Mouse (Mus musculus): ENCODE results near the gene Rel. TPM values are rescaled to one million over a fixed set of nuclear protein-coding genes. Genes with fewer than 3 reads are reported as not detected.
"Not testable (repeated sequence)": the region's sequence is repeated elsewhere in the genome, so short reads cannot be mapped to it uniquely, and the experiment has no call there.

Rel gene
- total and polyA plus RNA-seq, 2 experiments: 1.3 to 2.3 TPM

DNA sequence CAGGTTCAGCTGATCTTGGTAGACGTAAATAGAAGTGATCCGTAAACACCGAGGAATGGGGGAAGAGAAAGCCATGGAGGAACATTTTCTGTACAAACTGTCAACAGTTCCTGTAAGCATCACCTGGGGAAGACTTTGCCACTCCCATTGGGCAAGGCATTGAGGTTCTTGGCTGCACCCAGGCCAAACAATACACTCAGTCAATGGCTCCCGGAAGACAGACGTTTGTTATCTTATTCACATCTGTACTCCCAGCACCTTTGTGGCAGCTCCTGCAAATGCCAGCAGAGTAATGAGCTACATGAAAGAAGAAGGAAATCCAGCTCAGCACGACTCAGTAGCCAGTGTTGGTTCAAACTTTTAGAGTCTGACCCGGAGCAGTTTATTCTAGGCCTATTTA is 31.1 kb upstream of the Rel start:
- DNase-seq (ENCODE audit: extremely low read depth, low read depth, low spot score): no peak
- no peaks in the 10 kb centered on the region for H3K36me3 ChIP-seq (ENCODE audit: control insufficient read depth, insufficient read depth, low read length)
- no peaks in the 10 kb centered on the region for H3K4me1 ChIP-seq (ENCODE audit: control insufficient read depth, insufficient read depth, low read length)
- H3K79me2 ChIP-seq (ENCODE audit: control insufficient read depth, insufficient read depth, low read length): no peaks in the 10 kb centered on the region
- H3K27ac ChIP-seq (replicated peaks; ENCODE audit: insufficient read depth, low read depth, low read length): no peak overlapping the region
- TF ChIP-seq POLR2A (IDR thresholded peaks at IDR 0.05; ENCODE audit: extremely low read depth, insufficient read depth, low read length): no peak
- no peak for TF ChIP-seq CTCF (IDR thresholded peaks at IDR 0.05; ENCODE audit: low read depth, low read length)
- no peak overlapping the region for H3K4me3 ChIP-seq (ENCODE audit: insufficient read depth, low read depth, low read length)
- no peaks in the 10 kb centered on the region for H3K27me3 ChIP-seq (ENCODE audit: control insufficient read depth, insufficient read depth, low read length)
- 76% methylated on average over 7 of the region's 7 CpGs for WGBS
- H3K9ac ChIP-seq (ENCODE audit: low read depth, low read length): no peak overlapping the region

- H3K4me3 ChIP-seq (ENCODE audit: insufficient read depth, low read depth, low read length); H3K27ac ChIP-seq (replicated peaks; ENCODE audit: insufficient read depth, low read depth, low read length); H3K27me3 ChIP-seq (ENCODE audit: control insufficient read depth, insufficient read depth, low read length); DNase-seq (ENCODE audit: extremely low read depth, low read depth, low spot score); H3K36me3 ChIP-seq (ENCODE audit: control insufficient read depth, insufficient read depth, low read length); H3K79me2 ChIP-seq (ENCODE audit: control insufficient read depth, insufficient read depth, low read length); H3K9ac ChIP-seq (ENCODE audit: low read depth, low read length); H3K4me1 ChIP-seq (ENCODE audit: control insufficient read depth, insufficient read depth, low read length): not testable (repeated sequence)
- WGBS: 89% methylated on average over 5 of the region's 5 CpGs
These were observed 12.9 kb upstream of the Rel start for GRCm38 (mm10) chr11:23783677-23784076.

DNA sequence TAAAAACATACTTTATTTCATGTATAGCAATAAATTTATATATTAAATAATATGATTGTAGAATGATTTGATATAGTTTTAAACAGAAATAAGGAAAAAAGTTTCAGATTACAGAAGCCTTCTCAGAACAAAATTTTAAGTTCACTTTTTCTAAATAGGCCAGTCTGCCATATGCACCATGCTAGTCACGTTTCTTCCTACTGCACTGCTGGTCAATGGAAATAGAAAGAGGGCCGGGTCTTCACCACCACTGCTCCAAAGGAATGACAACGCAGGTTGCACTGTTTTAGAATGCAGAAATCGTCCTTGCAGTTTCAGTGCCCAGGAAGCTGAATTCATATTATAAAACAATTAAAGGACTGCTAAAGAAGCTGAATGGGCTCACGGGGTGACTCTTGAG is 12.3 kb upstream of the Rel start:
- Histone ChIP-seq H3K79me2 (ENCODE audit: control insufficient read depth, insufficient read depth, low read length) (no peaks in the 10 kb centered on the region), H3K4me1 (ENCODE audit: control insufficient read depth, insufficient read depth, low read length) (no peaks in the 10 kb centered on the region), H3K27me3 (ENCODE audit: control insufficient read depth, insufficient read depth, low read length) (no peaks in the 10 kb centered on the region), H3K27ac (replicated peaks; ENCODE audit: insufficient read depth, low read depth, low read length) (no peak overlapping the region), H3K4me3 (ENCODE audit: insufficient read depth, low read depth, low read length) (no peak overlapping the region), H3K9ac (ENCODE audit: low read depth, low read length) (no peak overlapping the region), H3K36me3 (ENCODE audit: control insufficient read depth, insufficient read depth, low read length) (no peaks in the 10 kb centered on the region)
- DNase-seq (ENCODE audit: extremely low read depth, low read depth, low spot score): no peak
- TF ChIP-seq CTCF (IDR thresholded peaks at IDR 0.05; ENCODE audit: low read depth, low read length): no peak
- no peak for TF ChIP-seq POLR2A (IDR thresholded peaks at IDR 0.05; ENCODE audit: extremely low read depth, insufficient read depth, low read length)
- WGBS: 95% methylated on average over 5 of the region's 5 CpGs

- no peak for DNase-seq (ENCODE audit: extremely low read depth, low read depth, low spot score)
- no peak overlapping the region for H3K9ac ChIP-seq (ENCODE audit: low read depth, low read length)
- H3K27ac ChIP-seq (replicated peaks; ENCODE audit: insufficient read depth, low read depth, low read length): no peak overlapping the region
- H3K4me3 ChIP-seq (ENCODE audit: insufficient read depth, low read depth, low read length): no peak overlapping the region
- 72% methylated on average over 3 of the region's 3 CpGs for WGBS
- H3K79me2 ChIP-seq (ENCODE audit: control insufficient read depth, insufficient read depth, low read length): no peaks in the 10 kb centered on the region
- TF ChIP-seq CTCF (IDR thresholded peaks at IDR 0.05; ENCODE audit: low read depth, low read length) (no peak), POLR2A (IDR thresholded peaks at IDR 0.05; ENCODE audit: extremely low read depth, insufficient read depth, low read length) (no peak)
- no peaks in the 10 kb centered on the region for H3K27me3 ChIP-seq (ENCODE audit: control insufficient read depth, insufficient read depth, low read length)
- H3K36me3 ChIP-seq (ENCODE audit: control insufficient read depth, insufficient read depth, low read length): no peaks in the 10 kb centered on the region
- no peaks in the 10 kb centered on the region for H3K4me1 ChIP-seq (ENCODE audit: control insufficient read depth, insufficient read depth, low read length)
These were observed 11.3 kb upstream of the Rel start for GRCm38 (mm10) chr11:23782038-23782437.

GRCm38 (mm10) chr11:23778787-23779201 is 8.0 kb upstream of the Rel start:
- no peak overlapping the region for H3K27ac ChIP-seq (replicated peaks; ENCODE audit: insufficient read depth, low read depth, low read length)
- no peaks in the 10 kb centered on the region for H3K27me3 ChIP-seq (ENCODE audit: control insufficient read depth, insufficient read depth, low read length)
- no peaks in the 10 kb centered on the region for H3K79me2 ChIP-seq (ENCODE audit: control insufficient read depth, insufficient read depth, low read length)
- no peaks in the 10 kb centered on the region for H3K36me3 ChIP-seq (ENCODE audit: control insufficient read depth, insufficient read depth, low read length)
- no peak for TF ChIP-seq CTCF (IDR thresholded peaks at IDR 0.05; ENCODE audit: low read depth, low read length)
- no peak for TF ChIP-seq POLR2A (IDR thresholded peaks at IDR 0.05; ENCODE audit: extremely low read depth, insufficient read depth, low read length)
- WGBS: 90% methylated on average over 8 of the region's 8 CpGs
- DNase-seq (ENCODE audit: extremely low read depth, low read depth, low spot score): no peak
- no peak overlapping the region for H3K4me3 ChIP-seq (ENCODE audit: insufficient read depth, low read depth, low read length)
- H3K4me1 ChIP-seq (ENCODE audit: control insufficient read depth, insufficient read depth, low read length): no peaks in the 10 kb centered on the region
- H3K9ac ChIP-seq (ENCODE audit: low read depth, low read length): no peak overlapping the region

GRCm38 (mm10) chr11:23772471-23772870 is 1.7 kb upstream of the Rel start:
- TF ChIP-seq POLR2A (IDR thresholded peaks at IDR 0.05; ENCODE audit: extremely low read depth, insufficient read depth, low read length) (no peak), CTCF (IDR thresholded peaks at IDR 0.05; ENCODE audit: low read depth, low read length) (no peak)
- no peaks in the 10 kb centered on the region for H3K79me2 ChIP-seq (ENCODE audit: control insufficient read depth, insufficient read depth, low read length)
- no peak for DNase-seq (ENCODE audit: extremely low read depth, low read depth, low spot score)
- H3K27me3 ChIP-seq (ENCODE audit: control insufficient read depth, insufficient read depth, low read length): no peaks in the 10 kb centered on the region
- H3K27ac ChIP-seq (replicated peaks; ENCODE audit: insufficient read depth, low read depth, low read length): no peak overlapping the region
- H3K36me3 ChIP-seq (ENCODE audit: control insufficient read depth, insufficient read depth, low read length): no peaks in the 10 kb centered on the region
- no peak overlapping the region for H3K4me3 ChIP-seq (ENCODE audit: insufficient read depth, low read depth, low read length)
- no peak overlapping the region for H3K9ac ChIP-seq (ENCODE audit: low read depth, low read length)
- WGBS: 42% methylated on average over 1 of the region's 1 CpGs
- H3K4me1 ChIP-seq (ENCODE audit: control insufficient read depth, insufficient read depth, low read length): peaks cover 3% of the 10 kb centered on the region; the same call in 1 of the 2 replicates

Measured in liver, adult 2 months (tissue).